Mouse (Mus musculus) left cerebral cortex, postnatal 36 days (tissue): ENCODE results near the gene Tchp. TPM values are rescaled to one million over a fixed set of nuclear protein-coding genes. Genes with fewer than 3 reads are reported as not detected.
A peak's percentile ranks its signal among the peaks of the same experiment; 100 is the strongest.

ENCODE experiments used
- DNase-seq, 2 experiments: peaks; one replicate each; pipeline ENCODE4 v3.0.0; 2021 to 2022; ENCODE audit warnings: low spot score in 2 of 2, mixed read lengths in 1 of 2
- intact Hi-C: fragments of 180-260 bp; cut with DNase I; formaldehyde crosslinking; loops from one replicate; pipeline ENCODE4 v1.15.1; 2025
- total RNA-seq, 2 experiments: library from RNA; stranded (reverse); gene quantifications; 2 replicates each; pipeline ENCODE4 v1.2.3; 2021

Tchp gene
- total RNA-seq = 10 to 100 TPM in 1 of 2 experiments, 1 to 10 TPM in 1; 8.6 to 15.5 TPM

GRCm38 (mm10) chr5:114707265-114708068 lies at the start of gene Tchp:
Tchp (plus strand) TSS chr5:114707760.
- intact Hi-C loops = loop anchor here (5.0 kb wide), 1 partner anchor 65 kb away; the partner anchor contains the start of gene Ankrd13a
- DNase-seq = peak; percentile 91 to 94

DNA sequence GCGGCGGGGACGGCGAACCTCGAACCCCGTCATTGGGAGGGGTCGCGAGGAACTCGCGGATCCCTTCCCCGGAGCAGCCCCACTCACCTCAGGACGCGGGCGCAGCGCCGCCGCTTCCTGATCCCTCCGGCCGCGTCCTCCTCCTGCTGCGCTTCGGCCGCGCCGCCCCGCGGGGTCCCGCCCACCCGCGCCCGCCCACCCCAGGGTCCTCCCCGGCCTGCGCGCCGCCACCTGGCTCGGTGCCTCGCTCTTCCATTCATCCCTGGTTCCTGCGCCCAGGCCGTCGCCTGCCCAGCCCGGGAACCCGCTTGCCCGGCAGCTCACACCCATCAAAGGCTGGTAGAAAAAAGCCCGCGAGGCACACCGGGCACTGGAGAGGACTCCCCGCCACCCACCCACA lies 49.3 kb upstream of the Tchp start, which contains the start of gene Trpv4:
Gene Trpv4 (minus strand): TSS at position 167 of the 400 bp plus-strand sequence.
- no peak for DNase-seq
- intact Hi-C loops = no loop called here

DNA sequence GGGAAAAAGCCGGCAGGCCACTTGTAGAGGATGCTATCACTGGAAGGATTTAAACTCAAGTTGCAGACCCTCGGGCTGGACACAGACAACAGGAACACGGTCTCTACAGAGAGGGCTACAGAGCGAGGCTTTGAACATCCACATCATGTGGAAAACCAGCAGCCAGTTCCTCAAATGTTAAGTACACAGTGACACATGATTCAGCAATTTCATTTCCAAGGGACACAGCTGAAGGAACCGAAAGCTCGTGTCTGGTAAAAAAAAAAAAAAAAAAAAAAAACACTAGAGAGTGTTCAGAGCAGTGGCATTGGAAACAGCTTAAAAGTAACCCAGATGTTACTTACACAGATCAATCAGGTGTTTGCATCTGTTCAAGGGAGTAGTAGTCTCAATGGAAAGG lies 46.5 kb upstream of the Tchp start:
- intact Hi-C loops = no loop called here
- no peak for DNase-seq

DNA sequence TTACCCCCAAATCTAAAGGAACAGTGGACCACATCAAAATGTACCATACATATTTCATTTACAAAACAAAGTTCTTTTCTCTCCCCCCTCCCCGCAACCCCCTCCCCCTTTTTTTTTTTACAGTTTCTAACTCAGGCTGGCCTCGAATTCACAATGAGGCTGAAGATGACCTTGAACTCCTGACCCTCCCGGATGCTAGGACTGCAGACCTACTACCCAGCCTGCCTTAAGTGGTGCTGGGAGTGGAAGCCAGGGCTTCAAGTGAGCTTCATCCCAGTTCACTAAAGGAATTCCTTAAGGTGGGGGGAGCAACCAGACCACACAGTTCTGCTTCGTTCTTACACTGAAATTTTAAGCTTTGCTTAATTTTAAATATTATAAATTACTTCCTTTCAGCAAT lies 43.4 kb upstream of the Tchp start:
- DNase-seq = no peak
- intact Hi-C loops = no loop called here

DNA sequence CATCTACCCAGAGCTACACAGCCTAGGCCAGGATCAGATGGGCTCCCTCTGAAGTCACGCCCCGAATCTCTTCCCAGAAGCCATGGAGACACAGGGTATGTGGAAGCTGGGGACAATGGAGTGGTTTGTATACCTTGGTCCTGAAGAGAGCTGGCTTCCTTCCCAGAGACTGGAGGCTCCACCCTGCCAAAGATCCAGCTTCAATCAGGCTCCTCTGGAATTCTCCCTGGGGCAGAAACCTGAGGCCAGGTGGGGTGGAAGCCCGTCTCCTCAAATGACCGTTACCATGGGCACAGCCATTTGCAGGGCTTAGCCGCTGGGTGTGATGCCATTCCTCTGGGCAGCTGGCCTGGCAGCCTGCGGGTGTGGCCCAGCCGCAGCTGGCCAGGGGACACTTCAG lies 42.8 kb upstream of the Tchp start:
- intact Hi-C loops = no loop called here

GRCm38 (mm10) chr5:114666659-114667058 lies 40.9 kb upstream of the Tchp start:
- intact Hi-C loops = loop anchor here (1.0 kb wide), 1 partner anchor 27 kb away; no protein-coding TSS in a partner anchor
- no peak for DNase-seq

More for the DNA sequence above, 42.8 kb upstream of the Tchp start:
- no peak for DNase-seq

- intact Hi-C loops = loop anchor here (1.0 kb wide), 1 partner anchor 28 kb away; no protein-coding TSS in a partner anchor
- peak; percentile 98 to 99 for DNase-seq
Observed at GRCm38 (mm10) chr5:114667228-114667856, 40.2 kb upstream of the Tchp start.

DNA sequence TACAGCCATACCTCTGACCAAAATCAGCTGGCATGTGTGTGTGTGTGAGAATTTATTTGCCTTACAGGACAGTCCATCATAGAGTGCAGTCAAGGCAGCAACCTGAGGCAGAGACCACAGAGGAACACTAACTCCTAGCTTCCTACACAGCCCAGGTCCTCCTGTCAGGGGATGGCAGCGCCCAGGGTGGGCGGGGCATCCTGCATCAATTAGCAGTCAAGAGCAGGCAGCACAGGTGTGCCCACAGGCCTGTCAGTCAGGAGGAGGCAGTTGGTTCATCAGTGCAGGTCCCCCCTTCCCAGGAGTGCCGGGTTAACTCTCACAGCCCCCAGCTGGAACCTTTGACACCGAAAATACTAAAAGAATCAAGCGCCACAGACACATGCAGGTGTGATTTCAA lies 38.5 kb upstream of the Tchp start:
- intact Hi-C loops = no loop called here
- DNase-seq = no peak

- intact Hi-C loops = no loop called here
- no peak for DNase-seq
Observed at GRCm38 (mm10) chr5:114673114-114673513, 34.4 kb upstream of the Tchp start.

- no peak for DNase-seq
Observed at GRCm38 (mm10) chr5:114674594-114674993, 33.0 kb upstream of the Tchp start.

DNA sequence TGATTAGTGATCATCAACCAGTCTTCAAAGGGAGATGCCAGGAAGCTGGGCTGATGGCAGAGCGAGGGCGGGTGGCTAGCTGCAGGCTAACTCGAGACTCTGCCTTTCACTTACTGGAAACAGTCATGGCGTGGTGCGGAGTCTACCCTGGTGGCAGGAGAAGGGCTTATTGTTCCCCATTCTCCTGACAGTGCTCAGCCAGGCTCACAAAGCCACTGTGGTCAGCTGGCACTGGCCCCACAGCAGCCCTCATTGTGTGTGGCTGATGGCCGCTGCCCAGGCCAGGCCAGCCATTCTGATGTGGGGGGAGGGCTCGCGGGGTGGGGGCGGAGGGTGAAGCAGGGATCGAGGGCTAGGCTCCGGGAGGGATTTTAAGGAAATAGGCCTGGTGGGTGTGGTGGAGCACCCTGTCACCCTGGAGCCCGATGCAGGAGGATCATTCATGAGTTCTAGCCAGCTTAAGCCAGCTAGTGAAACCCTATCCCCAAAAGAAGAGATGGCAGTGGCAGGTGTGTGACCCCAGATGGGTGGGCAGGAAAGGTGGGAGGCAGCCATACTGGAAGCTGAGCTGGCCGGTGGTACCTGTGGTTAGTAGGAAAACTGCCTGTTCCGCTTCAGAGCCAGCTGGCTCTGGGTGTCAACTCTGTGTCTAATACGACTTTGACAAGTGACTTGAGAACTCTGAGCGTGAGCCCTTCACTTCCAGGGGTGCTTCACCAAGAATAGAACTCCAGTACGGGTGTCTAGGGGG lies 27.5 kb upstream of the Tchp start:
- no peak for DNase-seq
- intact Hi-C loops = no loop called here

More at GRCm38 (mm10) chr5:114674594-114674993, 33.0 kb upstream of the Tchp start:
- intact Hi-C loops = no loop called here

DNA sequence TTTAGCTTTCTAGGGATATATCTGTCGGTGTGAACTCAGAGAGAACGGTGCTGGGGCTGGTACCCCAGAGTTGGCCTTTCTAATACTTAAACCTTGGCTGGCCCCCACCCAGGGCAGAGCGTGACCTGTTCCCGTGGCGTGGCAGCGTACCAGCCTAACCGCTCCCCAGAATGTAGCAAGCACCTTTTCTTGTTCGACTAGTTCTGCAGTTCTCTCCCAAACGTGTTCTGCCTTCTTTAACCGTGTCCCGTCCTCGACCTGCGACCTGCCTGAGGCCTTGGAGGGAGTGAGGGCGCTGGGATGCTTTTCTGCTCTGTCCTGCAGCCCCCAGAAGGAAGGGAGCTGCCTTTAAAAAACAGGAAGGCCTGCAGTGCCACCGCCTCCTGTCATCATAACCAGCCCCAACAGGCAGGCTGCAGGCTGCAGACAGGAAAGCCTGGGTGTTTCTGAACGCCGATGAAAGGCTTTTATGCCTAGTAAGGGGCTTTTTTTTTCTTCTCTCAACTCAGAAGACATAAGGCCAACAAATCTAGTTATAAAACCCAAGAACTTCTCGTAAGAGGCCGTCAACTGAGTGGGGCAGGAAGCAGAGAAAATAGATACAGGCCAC lies 26.8 kb upstream of the Tchp start:
- intact Hi-C loops = no loop called here
- DNase-seq = no peak

DNA sequence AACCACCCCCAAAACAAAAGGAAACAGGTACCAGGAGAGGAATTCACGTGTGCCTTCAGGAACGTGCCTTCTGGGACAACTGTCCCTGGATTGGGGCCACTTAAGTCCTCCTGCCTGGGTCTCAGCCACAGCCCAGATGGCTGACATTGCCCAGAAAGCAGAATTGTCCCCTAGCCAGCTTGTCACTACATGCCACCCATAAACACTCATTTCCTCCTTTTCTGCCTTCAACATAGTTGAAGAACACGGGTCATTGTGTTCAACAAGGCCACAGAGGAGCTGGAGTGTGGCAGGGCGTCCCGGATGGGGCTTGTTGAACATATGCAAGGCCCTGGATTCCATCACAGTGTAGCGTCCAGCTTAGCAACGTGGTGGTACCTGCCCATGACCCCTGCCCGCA lies 25.8 kb upstream of the Tchp start:
- no peak for DNase-seq
- intact Hi-C loops = no loop called here

DNA sequence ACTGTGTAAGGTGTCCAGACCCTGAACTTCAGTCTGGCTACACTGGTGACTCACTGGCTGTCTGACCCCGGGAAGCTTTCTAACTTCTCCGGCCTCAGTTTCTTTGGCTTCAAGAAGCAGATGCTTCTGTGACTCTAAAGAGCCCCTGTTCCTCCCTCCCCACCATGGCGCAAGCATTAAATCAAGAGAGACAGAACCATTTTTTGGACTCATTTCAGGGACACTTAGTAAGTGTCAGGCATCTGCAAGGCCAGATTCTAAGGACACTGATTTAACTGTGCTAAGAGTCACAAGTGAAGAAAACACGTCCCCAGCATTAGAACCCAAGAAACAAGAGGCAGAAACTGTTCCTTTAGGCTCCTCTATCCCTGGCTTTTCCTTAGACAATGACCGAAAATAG lies 21.6 kb upstream of the Tchp start:
- intact Hi-C loops = no loop called here
- no peak for DNase-seq

GRCm38 (mm10) chr5:114686726-114687210 lies 20.8 kb upstream of the Tchp start:
- no peak for DNase-seq
- intact Hi-C loops = no loop called here

GRCm38 (mm10) chr5:114687901-114688300 lies 19.7 kb upstream of the Tchp start:
- intact Hi-C loops = no loop called here
- no peak for DNase-seq

- DNase-seq = no peak
- intact Hi-C loops = no loop called here
Observed at GRCm38 (mm10) chr5:114688703-114689102, 18.9 kb upstream of the Tchp start.

DNA sequence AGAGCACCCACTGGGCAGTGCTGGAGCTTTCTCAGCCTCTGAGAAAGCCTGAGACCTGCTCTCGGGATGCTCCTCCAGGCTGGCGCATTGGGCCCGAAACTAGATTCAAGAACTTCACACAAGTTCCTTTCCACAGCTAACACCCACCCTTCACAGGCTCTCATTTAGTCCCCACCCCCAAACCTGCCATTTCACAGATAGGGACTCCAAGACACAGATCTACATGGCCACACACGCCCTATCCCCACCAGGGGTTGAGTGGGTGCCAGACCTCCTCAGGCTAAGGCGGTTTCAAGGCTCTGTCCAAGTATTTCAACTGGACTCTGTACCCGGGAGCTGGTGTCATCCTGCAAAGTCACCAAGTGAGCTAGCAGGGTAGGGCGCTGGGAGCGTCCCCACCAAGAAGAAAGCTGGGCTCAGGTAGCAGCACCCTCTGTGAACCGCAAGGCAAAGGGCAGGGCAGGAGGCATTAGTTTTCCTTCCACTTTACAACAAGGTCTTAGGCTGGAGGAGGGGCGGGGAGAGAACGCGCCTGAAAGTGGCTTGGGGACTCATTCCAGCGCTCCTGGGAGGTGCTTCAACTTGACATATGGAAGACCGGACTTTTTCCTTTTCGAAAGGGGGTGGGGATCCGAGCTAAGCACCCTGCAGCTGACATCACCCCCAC lies 17.7 kb upstream of the Tchp start:
- no peak for DNase-seq
- intact Hi-C loops = no loop called here
